Mouse (Mus musculus): ENCODE data around the gene Cacna2d2.

Gene Cacna2d2

GRCm38 (mm10) chr9:107403116-107403515 is 3.7 kb downstream of the Cacna2d2 start:
- no peak for DNase-seq (ENCODE audit: low read depth, low spot score)

- no peak for DNase-seq (ENCODE audit: low read depth, low spot score)
Observed at GRCm38 (mm10) chr9:107409449-107409848, 10.0 kb downstream of the Cacna2d2 start.

DNA sequence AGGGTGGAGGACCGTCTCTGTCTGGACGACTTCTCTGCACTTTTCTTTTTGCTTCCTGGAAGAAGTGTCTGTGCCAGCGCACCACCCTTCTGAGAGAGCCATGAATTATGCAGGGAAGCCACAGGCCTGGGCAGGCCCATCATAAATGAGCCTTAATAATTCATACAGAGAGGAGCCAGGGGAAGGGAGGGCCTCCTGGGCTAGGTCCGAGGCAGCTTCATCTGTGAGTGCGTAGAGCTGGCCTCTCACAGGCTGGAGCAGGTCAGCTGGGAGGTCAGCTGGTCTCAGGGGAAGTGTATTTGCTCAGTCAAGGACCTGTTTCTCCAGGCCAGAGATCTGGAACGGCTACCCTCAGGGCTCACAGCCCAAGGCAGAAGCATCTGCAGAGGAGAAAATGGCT is 17.7 kb downstream of the Cacna2d2 start:
- DNase-seq (ENCODE audit: low read depth, low spot score): no peak

- no peak for DNase-seq (ENCODE audit: low read depth, low spot score)
Observed at GRCm38 (mm10) chr9:107419491-107420244, 20.3 kb downstream of the Cacna2d2 start.

GRCm38 (mm10) chr9:107420898-107421297 is 21.5 kb downstream of the Cacna2d2 start:
- no peak for DNase-seq (ENCODE audit: low read depth, low spot score)

DNA sequence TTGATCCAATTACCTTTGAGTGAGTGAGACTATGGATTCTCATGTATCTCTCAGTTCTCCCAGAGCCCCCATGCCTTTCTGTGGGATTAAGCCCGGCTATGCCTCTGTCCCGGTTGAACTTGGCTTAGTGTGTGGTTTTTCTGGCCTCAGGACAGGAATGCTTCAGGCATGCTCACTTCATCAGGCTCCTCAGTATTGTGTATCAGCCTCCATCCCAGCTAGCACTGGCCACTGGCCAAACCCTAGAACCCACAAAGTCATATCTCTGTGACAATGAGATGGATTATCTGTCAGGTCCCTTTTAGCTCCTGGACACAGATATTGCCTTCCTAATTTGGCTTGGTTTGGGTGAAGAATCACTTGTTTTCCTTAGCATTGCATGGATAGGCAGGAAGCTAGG is 23.5 kb downstream of the Cacna2d2 start:
- DNase-seq (ENCODE audit: low read depth, low spot score): no peak

- DNase-seq (ENCODE audit: low read depth, low spot score): no peak
Observed at GRCm38 (mm10) chr9:107424485-107425175, 25.2 kb downstream of the Cacna2d2 start.

- DNase-seq (ENCODE audit: low read depth, low spot score): no peak
Observed at GRCm38 (mm10) chr9:107427876-107428275, 28.5 kb downstream of the Cacna2d2 start.

DNA sequence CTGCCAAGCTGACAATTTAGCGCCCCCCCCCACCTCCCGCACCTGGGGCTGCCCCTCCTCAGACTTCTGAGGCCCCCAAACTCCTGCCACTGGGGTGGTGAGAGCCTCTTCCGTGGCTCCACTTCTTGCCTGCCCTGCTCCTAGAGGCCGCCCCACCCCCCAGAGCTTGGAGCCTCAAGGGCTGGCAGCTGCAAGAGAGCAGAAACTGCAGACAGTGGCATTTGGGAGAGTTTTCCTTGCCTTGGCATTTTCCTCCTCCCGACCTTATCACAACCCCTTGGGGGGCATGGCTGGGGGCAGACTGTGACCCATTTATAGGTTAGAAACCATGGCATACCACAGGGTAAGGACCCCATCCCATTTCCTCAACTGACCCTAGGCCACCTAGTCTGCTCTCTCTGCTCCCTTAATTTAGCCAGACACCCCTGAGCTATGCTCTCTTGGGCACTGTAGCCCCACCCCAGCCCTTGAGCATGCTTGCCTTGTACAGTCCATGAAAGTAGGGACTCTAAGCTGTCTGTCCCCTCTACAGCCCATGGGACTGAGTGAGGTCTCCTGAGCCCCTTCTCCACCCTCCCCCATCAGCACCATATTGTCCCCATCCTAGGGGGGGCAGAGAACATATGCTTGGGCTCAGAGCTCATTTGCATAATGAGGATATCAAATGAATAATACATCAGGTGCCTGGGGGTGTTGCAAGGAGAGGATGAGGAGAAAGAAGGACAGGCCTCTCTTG is 29.2 kb downstream of the Cacna2d2 start:
- DNase-seq (ENCODE audit: low read depth, low spot score): no peak

GRCm38 (mm10) chr9:107430445-107430844 is 31.0 kb downstream of the Cacna2d2 start:
- DNase-seq (ENCODE audit: low read depth, low spot score): no peak

- no peak for DNase-seq (ENCODE audit: low read depth, low spot score)
Observed at GRCm38 (mm10) chr9:107432546-107432945, 33.1 kb downstream of the Cacna2d2 start.

DNA sequence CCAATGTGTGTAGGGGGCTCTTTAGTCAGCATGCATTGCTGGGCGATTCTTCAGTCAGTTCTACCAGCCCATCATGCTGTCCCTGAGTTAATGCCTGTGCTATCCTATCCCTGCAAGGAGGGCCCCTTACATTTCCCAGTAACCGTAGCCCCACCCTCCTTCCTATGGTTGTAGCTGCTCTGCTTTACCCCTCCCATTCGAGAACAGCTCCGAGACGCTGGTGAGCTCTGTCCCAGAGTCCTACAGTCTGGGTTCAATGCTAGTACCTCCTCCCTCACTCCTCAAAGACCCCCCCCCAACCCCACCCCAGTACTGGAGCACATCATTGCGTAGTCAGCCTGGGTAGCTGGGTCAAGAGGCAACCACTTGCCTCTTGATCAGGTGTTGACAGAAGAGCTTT is 35.4 kb downstream of the Cacna2d2 start:
- no peak for DNase-seq (ENCODE audit: low read depth, low spot score)

DNA sequence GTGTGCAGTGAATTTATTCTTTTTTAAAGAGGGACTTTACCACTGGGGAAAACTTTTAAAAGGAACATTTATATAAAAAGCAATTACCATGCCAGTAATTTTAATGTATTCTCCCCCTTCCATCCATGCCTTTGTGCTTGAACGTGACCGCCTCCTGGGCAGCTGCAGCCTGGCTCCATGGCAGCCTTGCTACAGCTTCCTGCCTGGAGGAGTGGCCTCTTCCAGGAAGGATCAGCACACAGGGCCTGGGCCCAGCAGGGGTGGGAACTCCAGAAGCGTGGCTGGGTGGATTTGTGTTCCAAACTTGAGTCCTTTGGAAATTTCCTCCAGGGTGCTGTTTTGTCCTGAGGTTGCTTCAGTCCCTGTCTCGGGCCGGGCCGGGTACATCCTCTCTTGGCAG is 35.9 kb downstream of the Cacna2d2 start:
- DNase-seq (ENCODE audit: low read depth, low spot score): no peak

DNA sequence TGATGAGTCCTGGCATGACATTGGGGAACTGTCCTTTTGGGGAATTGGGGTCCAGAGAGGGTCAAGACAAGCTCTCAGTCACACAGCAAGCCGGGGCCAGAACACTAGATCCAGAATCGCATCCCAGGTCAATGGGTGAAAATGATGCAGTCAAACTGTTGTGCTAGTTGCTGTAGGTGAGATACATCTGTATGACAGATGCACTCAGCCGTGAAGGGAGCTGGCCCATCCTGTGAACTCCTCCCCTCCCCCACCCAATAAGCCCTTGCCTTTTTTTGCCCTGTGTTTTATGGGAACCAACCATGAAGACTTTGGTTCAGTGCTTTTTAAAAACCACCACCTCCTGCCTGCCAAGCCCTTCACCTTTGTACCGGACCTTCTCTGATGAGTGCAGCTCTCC is 43.5 kb downstream of the Cacna2d2 start:
- no peak for DNase-seq (ENCODE audit: low read depth, low spot score)

GRCm38 (mm10) chr9:107443324-107443723 is 43.9 kb downstream of the Cacna2d2 start:
- no peak for DNase-seq (ENCODE audit: low read depth, low spot score)

DNA sequence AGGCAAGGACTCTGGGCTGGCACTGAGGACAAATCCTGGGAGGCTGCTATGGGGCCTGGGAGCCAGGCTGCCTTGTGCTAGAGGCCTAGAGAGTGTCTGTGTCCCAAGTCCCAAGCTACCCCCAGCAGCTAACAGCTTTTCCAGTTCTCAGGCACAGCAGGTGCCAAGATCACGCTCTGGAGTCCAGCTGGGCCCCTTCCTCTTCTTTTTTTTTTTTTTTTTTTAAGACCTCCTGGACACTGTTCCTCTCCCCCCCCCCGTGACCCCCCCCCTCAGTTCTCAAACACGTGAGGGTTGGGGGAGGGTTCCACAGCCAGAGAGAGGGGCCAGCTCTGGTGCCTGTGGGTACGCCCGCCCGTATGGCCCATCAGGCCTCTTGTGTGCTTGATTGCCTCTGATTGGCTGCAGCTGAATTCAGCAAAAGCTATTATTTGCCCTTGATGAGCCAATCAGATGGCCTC is 45.6 kb downstream of the Cacna2d2 start:
- no peak for DNase-seq (ENCODE audit: low read depth, low spot score)

DNA sequence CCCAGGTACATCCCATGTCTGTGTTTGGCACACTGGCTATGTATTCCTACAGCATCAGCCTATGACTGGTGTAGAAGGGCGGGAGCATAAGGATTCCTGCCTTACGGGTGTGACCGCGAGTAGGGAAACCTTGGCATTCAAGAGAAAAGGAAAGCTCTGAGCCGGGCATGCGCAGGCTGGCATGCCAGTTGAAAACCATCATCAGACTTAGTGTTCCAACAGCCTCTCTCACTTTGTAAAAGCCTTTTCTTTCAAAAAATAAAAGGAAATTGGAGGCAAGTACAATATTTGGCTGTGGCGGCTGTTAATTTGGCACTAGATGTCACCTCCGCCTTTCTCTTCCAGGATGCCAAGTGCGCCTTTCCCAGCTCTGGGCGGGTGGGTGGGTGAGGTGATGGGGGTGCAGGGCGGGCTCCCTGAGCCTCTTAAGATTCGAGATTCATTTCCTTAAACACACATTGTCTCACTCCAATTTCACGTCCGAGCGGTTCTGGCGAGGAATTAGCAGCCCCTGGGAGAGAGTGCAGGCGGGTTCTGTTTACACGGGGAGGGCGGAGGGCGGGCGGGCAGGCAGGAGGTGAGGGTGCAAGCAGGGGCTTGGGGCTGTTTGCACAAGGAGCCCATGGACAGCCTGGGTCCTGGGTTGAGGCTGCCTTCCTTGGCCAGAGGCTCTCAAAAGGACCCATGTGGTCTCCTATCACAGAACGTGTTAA is 49.5 kb downstream of the Cacna2d2 start:
- no peak for DNase-seq (ENCODE audit: low read depth, low spot score)

- no peak for DNase-seq (ENCODE audit: low read depth, low spot score)
Observed at GRCm38 (mm10) chr9:107451400-107451799, 52.0 kb downstream of the Cacna2d2 start.

DNA sequence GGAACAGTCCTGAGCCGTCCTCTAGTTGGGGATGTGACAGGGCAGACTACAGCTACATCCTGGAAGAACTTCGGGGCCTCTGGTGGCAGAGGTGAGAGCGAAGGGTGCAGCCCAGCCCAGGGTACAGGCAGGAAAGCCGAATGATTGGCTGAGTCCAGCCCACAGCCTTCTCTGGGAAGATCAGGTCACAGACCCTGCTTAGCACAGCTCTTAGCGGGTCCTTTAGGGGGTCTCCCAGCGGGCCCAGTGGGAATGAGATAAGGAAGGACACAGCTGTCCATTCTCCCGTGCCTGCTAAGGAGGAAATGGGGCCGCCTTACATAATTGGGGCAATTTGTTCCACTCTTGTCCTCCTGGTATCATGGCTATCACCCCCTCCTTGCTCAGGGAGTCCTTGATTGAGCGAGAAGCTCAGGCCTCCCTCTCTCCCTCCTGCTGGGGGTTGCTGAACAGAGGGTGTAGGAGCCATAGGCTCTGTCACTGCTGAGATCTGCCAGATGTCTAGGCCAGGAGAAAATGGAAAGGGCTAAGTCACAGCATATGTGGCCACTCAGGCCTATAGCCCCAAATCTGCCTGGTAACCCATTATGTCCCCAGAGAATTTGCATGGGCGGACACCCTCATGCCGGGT is 52.6 kb downstream of the Cacna2d2 start:
- DNase-seq (ENCODE audit: low read depth, low spot score): no peak

DNA sequence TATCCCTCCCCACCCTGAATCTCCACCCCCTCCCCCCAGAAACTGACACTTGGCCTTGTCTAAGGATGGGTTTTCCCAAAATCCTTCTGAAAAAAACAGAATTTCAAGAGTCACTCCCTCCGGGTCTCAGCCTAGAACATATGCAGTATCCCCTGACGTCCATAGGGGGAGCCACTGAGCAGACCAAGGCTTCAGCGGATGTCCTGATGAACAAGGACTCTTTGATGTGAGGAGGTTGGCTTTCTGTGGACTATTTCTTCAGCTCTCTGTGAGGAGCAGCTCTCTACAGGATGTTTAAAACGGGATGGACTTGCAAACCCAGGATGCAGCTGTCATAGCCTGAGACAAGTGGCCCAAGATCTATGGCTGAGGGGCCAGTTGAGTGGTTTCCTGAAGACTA is 53.1 kb downstream of the Cacna2d2 start:
- DNase-seq (ENCODE audit: low read depth, low spot score): no peak

DNA sequence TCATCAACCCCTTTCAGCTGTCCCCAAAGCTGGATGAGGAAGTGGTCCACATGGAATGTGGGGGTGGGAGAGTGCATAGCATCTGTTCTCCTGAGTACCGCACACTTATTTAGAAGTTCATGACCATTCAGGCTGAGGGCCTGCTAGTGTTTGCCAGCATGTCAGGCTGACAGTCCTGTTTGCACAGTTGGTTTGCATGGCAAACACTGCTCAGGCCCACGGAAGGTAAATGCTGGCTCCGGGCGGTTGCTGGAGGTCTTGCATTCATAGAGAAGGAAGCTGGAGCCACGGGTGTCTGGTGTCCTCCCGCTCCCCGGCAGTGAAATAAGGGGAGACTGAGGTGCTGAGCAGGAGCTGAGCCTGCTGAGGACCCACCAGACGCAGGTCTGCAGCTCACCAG is 53.7 kb downstream of the Cacna2d2 start:
- no peak for DNase-seq (ENCODE audit: low read depth, low spot score)

All from c-Kit-negative CD71-positive TER-119-positive erythroid progenitor cells, embryonic 14.5 days (primary cell).